Mouse (Mus musculus) heart, embryonic 14.5 days (tissue): ENCODE results near the gene Tmprss15. TPM values are rescaled to one million over a fixed set of nuclear protein-coding genes. Genes with fewer than 3 reads are reported as not detected.

Experiments
- ATAC-seq: fragments of 200-750 bp; cut with Nextera tagmentation; 2 replicates; pipeline ENCODE4 v1.8.0; 2017; ENCODE audit warnings: low read depth, moderate TSS enrichment; ENCODE audit not compliant: insufficient number of reproducible peaks, insufficient read depth, low FRiP score
- H3K27ac ChIP-seq, 2 experiments: fragments of 200-500 bp in 1 of 2; fragments of 300-500 bp in 1 of 2; sonication (generic) in 1 of 2; replicated peaks in 1 of 2; 2 replicates each; pipeline ENCODE4 v1.5.1; 2012 to 2014; ENCODE audit warnings: low read depth in 2 of 2, low read length in 2 of 2, control low read depth in 1 of 2, mild to moderate bottlenecking in 1 of 2, mixed read lengths in 1 of 2; ENCODE audit not compliant: control insufficient read depth in 1 of 2, insufficient read depth in 1 of 2
- H3K27me3 ChIP-seq: fragments of 300-500 bp; sonication (generic); 2 replicates; pipeline ENCODE4 v1.6.1; 2014; ENCODE audit warnings: mild to moderate bottlenecking, low read length, control low read depth; ENCODE audit not compliant: control insufficient read depth, insufficient read depth
- H3K36me3 ChIP-seq: fragments of 300-500 bp; sonication (generic); 2 replicates; pipeline ENCODE4 v1.6.1; 2014; ENCODE audit warnings: mild to moderate bottlenecking, control low read depth, low read length, mixed read lengths; ENCODE audit not compliant: control insufficient read depth, insufficient read depth
- H3K4me1 ChIP-seq, 2 experiments: fragments of 200-500 bp in 1 of 2; fragments of 300-500 bp in 1 of 2; sonication (generic) in 1 of 2; 2 replicates each; pipeline ENCODE4 v1.6.1; 2012 to 2014; ENCODE audit warnings: low read length in 2 of 2, control low read depth in 1 of 2, mixed read lengths in 1 of 2; ENCODE audit not compliant: control insufficient read depth in 2 of 2, insufficient read depth in 2 of 2
- H3K4me2 ChIP-seq: fragments of 300-500 bp; sonication (generic); 2 replicates; pipeline ENCODE4 v1.6.1; 2014; ENCODE audit warnings: mild to moderate bottlenecking, low read length
- H3K4me3 ChIP-seq, 2 experiments: fragments of 200-500 bp in 1 of 2; fragments of 300-500 bp in 1 of 2; sonication (generic) in 1 of 2; 2 replicates each; pipeline ENCODE4 v1.5.1; 2012 to 2014; ENCODE audit warnings: low read length in 2 of 2, mild to moderate bottlenecking in 2 of 2, control low read depth in 1 of 2, low read depth in 1 of 2, moderate library complexity in 1 of 2; ENCODE audit not compliant: control insufficient read depth in 1 of 2, insufficient read depth in 1 of 2
- H3K9ac ChIP-seq: fragments of 300-500 bp; sonication (generic); 2 replicates; pipeline ENCODE4 v1.6.1; 2014; ENCODE audit warnings: mild to moderate bottlenecking, low read length
- H3K9me3 ChIP-seq: fragments of 300-500 bp; sonication (generic); 2 replicates; pipeline ENCODE4 v1.6.1; 2016; ENCODE audit warnings: low read length, control low read depth; ENCODE audit not compliant: control insufficient read depth
- WGBS: fragments of 180-500 bp; shearing (Covaris S2); extraction: QIAGEN DNeasy Blood & Tissue Kit; methylation state at CpG from one replicate; pipeline ENCODE4 v1.1.7; 2014; 5-methylcytosine and 5-hydroxymethylcytosine counted together
- polyA plus RNA-seq: library from polyadenylated mRNA; unstranded; fragments of >200 nt; fragmentation: Nextera tagmentation; extraction: Ambion mirVana; gene quantifications from 2 replicates; pipeline ENCODE4 v1.2.1, GENCODE M21; 2014

The Tmprss15 gene
- polyA plus RNA-seq, 1 experiment from 2014 or later = not detected

GRCm38 (mm10) chr16:79058775-79059558 is 31.9 kb downstream of the Tmprss15 start:
- H3K4me1 ChIP-seq = no peaks in the 10 kb centered on the region
- ATAC-seq = no peak
- 66% methylated on average over 12 of the region's 12 CpGs for WGBS

DNA sequence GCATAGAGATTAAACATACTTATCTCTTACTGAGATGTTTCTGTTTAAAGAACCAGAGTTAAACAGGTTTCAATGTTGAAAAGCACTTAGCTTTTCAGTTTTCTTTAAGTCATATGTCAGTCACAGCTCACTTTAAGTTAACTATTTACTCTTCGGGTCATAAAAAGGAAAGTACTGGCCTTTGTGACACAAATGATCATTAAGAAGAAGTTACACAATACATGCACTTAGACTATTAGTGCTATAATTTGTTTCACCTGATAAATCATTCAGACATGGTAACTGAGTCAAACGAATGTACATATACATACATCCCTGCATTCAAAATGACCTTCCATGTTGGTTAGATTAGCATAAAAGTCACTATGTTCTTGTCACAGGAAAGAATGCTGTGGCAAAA is 58.3 kb downstream of the Tmprss15 start:
- Histone ChIP-seq H3K4me3 (no peak overlapping the region), H3K4me1 (no peaks in the 10 kb centered on the region), H3K9ac (no peak overlapping the region), H3K27ac (no peak overlapping the region), H3K9me3 (no peaks in the 10 kb centered on the region), H3K36me3 (no peaks in the 10 kb centered on the region), H3K27me3 (no peaks in the 10 kb centered on the region), H3K4me2 (no peak overlapping the region)
- WGBS = 75% methylated on average over 2 of the region's 2 CpGs
- ATAC-seq = no peak

More at GRCm38 (mm10) chr16:79058775-79059558, 31.9 kb downstream of the Tmprss15 start:
- Histone ChIP-seq H3K4me2 (no peak overlapping the region), H3K36me3 (no peaks in the 10 kb centered on the region), H3K9ac (no peak overlapping the region), H3K27me3 (no peaks in the 10 kb centered on the region), H3K9me3 (no peaks in the 10 kb centered on the region), H3K27ac (no peak overlapping the region), H3K4me3 (no peak overlapping the region)

GRCm38 (mm10) chr16:79002812-79003211 is 88.1 kb downstream of the Tmprss15 start:
- ATAC-seq = no peak
- H3K9me3 ChIP-seq = no peaks in the 10 kb centered on the region
- no peak overlapping the region for H3K9ac ChIP-seq
- no peaks in the 10 kb centered on the region for H3K27me3 ChIP-seq
- WGBS = 60% methylated on average over 2 of the region's 2 CpGs
- H3K36me3 ChIP-seq = no peaks in the 10 kb centered on the region
- H3K4me3 ChIP-seq = no peak overlapping the region
- no peak overlapping the region for H3K4me2 ChIP-seq
- H3K27ac ChIP-seq = no peak overlapping the region
- H3K4me1 ChIP-seq = no peaks in the 10 kb centered on the region

GRCm38 (mm10) chr16:79001679-79002078 is 89.2 kb downstream of the Tmprss15 start:
- H3K4me2 ChIP-seq = no peak overlapping the region
- H3K9ac ChIP-seq = no peak overlapping the region
- H3K9me3 ChIP-seq = no peaks in the 10 kb centered on the region
- 75% methylated on average over 9 of the region's 9 CpGs for WGBS
- H3K27ac ChIP-seq = no peak overlapping the region
- no peak overlapping the region for H3K4me3 ChIP-seq
- no peaks in the 10 kb centered on the region for H3K4me1 ChIP-seq
- H3K27me3 ChIP-seq = no peaks in the 10 kb centered on the region
- ATAC-seq = no peak
- no peaks in the 10 kb centered on the region for H3K36me3 ChIP-seq

- no peak overlapping the region for H3K9ac ChIP-seq
- no peak overlapping the region for H3K27ac ChIP-seq
- WGBS = 68% methylated on average over 8 of the region's 8 CpGs
- no peaks in the 10 kb centered on the region for H3K4me1 ChIP-seq
- H3K4me2 ChIP-seq = no peak overlapping the region
- H3K4me3 ChIP-seq = no peak overlapping the region
- H3K36me3 ChIP-seq = no peaks in the 10 kb centered on the region
- no peak for ATAC-seq
- H3K27me3 ChIP-seq = no peaks in the 10 kb centered on the region
- no peaks in the 10 kb centered on the region for H3K9me3 ChIP-seq
Measured at GRCm38 (mm10) chr16:78976384-78976783, 114.5 kb downstream of the Tmprss15 start.

- Histone ChIP-seq H3K4me1 (no peaks in the 10 kb centered on the region), H3K36me3 (no peaks in the 10 kb centered on the region), H3K4me2 (no peak overlapping the region), H3K4me3 (no peak overlapping the region), H3K9me3 (no peaks in the 10 kb centered on the region), H3K27me3 (no peaks in the 10 kb centered on the region), H3K27ac (no peak overlapping the region), H3K9ac (no peak overlapping the region)
- ATAC-seq = no peak
- whole genome bisulfite sequencing = 71% methylated on average over 13 of the region's 13 CpGs
Measured at GRCm38 (mm10) chr16:78974099-78974498, 116.8 kb downstream of the Tmprss15 start.

DNA sequence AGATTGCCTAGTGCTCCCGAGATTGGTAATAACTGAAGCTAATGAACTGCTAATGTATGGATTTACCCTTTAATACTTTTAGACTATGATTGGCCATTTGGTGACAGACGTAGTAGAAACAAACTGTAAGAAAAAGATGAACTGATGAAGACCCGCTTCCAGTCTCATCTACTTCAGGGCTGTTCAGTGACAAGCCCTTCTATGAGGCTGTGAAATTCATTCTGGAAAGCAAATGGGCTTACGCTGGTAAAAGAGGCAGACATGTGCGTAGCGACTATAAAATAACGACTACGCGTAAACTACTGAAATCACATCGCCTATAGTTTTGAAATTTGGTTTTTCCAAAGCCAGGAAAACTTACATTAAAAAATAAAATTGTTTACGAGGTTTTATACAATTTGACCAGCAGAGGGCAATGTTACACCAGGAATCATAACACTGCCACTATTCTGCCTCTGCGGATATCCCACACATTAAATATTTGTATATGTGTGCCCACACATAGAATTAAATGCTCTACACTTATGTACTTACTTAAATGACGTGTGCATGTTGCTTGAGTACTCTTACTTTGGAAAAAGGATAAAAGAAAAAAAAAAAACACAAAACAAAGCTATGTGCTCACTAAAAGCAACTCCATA is 121.7 kb downstream of the Tmprss15 start:
- ATAC-seq = no peak
- H3K4me1 ChIP-seq = no peaks in the 10 kb centered on the region
- no peak overlapping the region for H3K4me3 ChIP-seq
- H3K9ac ChIP-seq = no peak overlapping the region
- H3K27me3 ChIP-seq = no peaks in the 10 kb centered on the region
- H3K4me2 ChIP-seq = no peak overlapping the region
- no peaks in the 10 kb centered on the region for H3K36me3 ChIP-seq
- 29% methylated on average over 13 of the region's 13 CpGs for WGBS
- no peaks in the 10 kb centered on the region for H3K9me3 ChIP-seq
- no peak overlapping the region for H3K27ac ChIP-seq
